Mouse (Mus musculus) T-helper 1 cell (primary cell): Measurements from ENCODE around the gene Rd3.

ENCODE experiments used
- in situ Hi-C: fragments of 300-600 bp; cut with MboI, MseI; formaldehyde crosslinking; loops from one replicate; pipeline ENCODE4 v1.15.1; 2025; ENCODE audit warnings: high pct_unique_total_duplicates

Gene Rd3

DNA sequence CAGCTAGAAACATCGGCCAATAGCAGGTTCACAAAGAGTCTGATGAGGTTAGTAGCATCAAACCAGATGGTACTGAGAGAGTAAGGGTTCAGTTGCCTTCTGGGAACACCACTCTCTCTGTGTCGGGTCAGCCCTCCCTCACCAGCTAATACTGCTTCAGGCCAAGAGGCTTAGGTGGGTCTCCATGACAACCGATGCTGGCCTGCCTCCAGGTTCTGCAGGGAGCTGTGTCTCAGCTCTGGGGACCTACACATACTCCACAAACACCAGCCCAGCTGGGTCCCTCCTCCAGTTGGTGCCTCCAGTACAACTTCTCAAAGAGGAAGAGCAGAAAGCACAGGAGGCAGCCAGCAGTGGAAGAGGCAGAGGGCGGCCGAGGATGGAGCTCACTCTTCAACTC is at the start of gene Rd3:
TSS of gene Rd3 (plus strand) at position 184 of the 400 bp plus-strand sequence.
- in situ Hi-C loops: no loop called here

DNA sequence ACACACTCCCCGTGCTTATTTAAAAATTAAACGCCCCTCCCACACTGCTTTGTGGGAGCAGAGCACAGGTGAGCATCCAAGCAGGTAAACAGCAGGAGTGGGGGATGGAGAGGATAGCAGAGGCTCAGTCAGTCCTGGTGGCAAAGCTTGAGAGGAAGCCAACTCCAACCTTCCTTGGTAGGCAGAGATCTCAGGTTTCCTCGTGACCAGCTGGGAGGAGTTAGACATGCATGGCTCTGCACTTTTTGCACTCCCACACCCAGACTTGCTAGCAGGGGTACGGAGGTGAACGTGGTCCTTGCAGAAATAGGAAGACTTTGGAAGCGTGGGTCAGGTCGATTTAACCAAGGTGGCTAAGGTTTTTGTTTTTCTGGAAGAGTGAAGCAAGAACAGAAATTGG is 48.8 kb upstream of the Rd3 start:
- in situ Hi-C loops: loop anchor here (5.0 kb wide), 1 partner anchor 81 kb away; no protein-coding TSS in a partner anchor

DNA sequence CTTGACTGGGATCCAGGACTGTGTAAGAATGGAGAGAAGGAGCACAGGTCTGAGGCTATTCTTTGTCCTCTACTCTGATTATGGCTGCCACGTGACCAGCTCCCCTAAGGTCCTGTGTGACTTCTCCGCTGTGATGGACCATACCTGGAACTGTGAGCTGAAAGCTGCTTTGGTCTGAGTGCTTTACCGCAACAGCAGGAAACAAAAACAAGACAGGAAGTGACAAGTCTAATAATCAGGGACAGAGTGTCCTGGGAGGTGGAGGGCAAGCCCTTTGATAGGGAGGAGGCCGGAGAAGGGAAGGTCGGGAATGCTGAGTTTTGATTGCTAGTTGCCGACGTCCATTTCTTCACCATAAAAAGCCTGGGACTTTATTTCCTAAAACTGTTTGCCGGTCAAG is 48.1 kb upstream of the Rd3 start:
- in situ Hi-C loops: loop anchor here (5.0 kb wide), 1 partner anchor 82 kb away; no protein-coding TSS in a partner anchor

DNA sequence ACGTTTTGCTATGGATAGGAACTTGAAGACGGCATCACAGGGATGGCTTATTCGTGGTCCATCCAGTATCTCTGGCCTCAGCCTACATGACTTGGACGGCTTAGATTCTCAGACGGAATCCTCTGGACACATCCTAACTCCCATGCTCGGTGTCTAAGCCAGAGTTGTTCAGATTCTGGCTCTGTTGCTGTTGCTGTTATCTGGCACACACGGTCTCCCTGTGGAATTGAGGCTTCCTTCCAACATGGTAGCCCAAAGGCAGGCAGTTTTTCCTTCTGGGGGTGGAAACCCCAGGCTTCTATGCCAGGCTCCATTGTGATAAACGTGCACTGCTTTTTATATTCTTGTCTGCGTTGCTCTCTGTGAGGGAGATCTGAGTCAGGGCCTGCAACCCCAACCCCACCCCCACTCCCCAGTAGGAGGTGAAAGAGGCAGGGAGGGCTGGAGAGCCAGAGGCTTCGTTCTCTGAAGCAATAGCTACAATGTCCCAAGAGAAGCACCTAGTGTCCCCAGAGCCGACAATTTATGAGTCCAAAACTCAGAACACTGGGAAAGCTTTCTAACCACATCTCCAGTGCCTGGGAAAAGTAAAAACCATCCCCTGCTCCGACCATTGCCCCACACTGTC is 47.2 kb upstream of the Rd3 start:
- in situ Hi-C loops: loop anchor here (5.0 kb wide), 1 partner anchor 83 kb away; no protein-coding TSS in a partner anchor

DNA sequence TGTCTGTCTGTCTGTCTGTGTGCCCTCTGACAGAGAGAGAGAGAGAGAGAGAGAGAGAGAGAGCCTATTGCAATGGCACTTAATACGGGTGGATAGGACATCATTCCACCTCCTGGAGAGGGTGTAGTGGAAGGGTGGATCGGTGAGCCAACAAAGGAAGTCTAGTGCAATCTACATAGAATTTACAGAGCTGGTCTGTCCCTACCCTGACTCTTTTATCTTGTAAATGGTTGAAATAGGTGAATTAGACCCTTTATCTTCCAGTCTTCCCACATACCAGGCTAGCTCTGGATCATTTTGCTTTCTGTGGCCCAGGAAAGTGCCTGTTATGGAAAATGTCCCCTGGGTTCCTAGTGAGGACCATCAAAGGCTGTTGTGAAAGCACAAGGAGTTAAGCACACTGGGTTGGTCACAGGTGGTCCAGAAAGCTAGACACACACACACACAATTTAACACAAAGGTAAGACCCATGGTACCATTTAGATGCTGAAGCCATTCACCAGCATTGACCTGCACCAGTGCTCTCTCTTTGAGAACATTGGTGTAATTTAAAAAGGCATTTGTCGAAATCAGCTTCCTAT is 46.6 kb upstream of the Rd3 start:
- in situ Hi-C loops: no loop called here

DNA sequence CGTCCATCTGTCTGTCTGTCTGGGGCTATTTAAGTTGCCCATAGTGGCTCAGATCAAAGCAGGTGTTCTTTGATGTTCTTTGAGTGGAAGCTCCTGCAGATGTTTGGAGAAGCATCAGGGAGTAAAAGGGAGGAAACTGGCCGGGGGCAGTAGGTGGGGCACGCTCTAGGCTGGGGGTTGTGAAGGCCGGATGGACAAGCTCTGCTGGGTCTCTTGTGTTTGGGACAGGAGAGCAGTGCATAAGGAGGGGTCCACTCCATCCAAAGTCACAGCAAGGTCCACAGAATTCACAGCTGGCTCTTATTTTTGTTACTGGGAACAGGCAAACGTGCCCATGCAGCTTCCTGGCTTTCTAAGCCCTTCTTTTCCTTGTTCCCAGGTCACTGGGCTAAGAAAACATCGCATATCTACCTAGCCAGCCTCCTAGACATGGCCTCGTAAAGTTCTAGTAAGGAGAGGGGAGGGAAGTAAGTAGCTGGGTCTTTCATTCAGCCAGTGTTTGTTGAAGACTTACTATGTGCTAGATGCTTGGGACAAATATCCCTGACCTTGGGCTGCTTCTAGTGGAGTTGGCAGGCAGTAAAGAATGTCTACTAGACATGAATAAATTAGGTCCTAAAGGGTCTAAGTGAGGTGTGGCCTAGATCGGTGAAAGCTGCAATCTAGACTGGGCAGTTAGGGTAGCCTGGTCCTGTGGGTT is 44.7 kb upstream of the Rd3 start:
- in situ Hi-C loops: no loop called here

DNA sequence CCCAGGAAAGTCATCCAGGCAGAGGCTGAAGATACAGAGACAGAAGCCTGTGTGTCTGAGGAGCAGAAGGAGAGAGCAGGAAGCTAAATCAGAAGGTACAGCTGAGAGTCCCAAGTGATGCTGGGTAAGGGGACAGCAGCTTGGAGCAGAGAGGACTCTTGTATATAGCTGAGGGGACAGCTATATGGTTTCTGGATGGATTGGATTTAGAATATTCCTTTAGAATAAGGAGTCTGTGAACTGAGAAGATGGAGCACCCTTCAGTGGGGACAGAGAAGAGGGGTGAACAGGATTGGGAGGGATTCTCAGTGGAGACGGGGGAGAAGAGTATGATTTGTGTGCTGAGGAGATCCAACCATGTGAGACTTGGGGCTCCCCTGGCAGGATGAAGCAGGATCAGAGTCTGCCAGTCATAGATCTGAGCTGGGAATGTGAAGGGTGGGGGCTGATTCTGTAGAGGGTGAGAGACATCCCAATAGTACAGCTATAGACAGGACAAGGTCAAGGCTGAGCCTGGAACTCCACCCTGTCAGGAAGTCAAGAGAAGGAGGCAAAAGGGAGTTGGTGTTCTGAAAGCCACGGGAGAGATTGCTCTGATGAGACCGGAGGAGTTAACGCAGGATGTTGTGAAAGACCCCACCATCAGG is 44.1 kb upstream of the Rd3 start:
- in situ Hi-C loops: no loop called here

DNA sequence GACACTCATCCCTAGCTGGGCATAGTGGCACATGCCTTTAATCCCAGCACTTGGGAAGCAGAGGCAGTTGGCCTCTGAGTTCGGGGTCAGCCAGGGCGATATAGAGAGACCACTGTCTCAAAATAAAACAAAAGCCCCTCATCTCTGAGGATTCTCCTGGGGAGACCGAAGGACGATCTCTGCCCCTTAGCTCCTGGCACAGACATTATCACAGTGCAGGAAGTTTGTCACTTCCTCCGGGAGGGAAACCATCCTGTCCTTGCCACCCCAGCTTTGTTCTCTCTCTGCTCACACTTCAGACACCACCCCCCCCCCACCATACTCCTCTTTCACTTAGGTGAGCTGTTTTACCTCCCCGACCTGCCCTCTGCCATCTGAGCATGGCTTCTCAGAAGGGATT is 33.5 kb upstream of the Rd3 start:
- in situ Hi-C loops: no loop called here

DNA sequence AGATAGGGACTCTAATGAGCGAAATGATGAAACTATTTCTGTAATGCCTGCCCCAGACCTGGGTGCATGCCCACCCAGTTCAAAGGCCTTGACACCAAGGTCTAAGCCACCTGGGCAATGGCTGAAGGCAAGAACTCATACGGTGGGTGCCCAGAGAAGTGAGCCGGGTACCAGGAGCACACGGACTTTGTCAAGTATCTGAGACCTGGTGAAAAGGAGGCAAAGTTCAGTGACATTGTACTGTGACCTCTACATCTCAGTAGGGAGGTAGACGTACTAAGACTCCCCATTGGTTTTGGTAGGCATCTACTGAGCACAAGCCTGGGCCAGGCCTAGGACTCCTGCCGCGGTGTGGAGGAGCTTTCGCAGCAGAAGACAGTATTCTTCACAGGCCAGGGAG is 31.8 kb upstream of the Rd3 start:
- in situ Hi-C loops: no loop called here

DNA sequence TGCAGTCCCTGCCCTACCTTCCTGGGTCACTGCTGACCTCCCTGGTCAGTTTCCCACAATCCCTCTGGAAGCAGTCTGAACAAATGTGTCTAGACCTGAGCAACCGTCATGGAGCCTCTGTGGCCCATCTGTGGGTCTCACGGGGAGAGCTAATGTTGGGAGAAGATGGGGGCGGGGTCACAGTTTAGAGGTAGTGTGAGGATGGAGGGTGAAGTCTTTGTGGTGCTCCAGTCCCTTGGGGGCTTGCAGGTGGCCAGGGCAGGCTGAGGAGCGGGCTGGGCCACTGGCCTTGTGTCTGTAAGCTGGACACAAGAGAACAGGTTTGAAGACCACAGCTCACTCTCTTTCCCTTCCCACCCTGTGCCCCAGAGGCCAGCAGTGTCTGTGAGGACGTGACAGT is 31.4 kb upstream of the Rd3 start:
- in situ Hi-C loops: no loop called here

DNA sequence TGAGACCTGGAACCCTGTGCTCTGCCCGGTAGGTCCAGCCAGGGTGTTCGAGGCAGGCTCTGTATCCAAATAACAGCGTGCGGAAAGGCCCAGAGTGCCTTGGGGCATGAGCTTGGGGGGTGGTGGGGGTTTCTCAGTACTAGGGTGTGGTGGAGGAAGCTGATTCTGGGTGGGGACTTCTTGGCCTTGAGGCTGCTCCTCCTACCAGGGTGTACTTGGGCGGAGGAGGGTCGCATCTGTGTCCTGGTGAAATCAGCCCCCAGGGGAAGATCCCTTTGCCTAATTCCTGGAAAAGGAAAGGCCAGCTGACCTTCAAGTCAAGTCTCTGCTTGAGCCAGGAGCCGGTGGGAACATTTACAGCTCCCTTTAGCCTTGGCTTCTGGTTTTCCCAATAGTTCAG is 30.9 kb upstream of the Rd3 start:
- in situ Hi-C loops: no loop called here

DNA sequence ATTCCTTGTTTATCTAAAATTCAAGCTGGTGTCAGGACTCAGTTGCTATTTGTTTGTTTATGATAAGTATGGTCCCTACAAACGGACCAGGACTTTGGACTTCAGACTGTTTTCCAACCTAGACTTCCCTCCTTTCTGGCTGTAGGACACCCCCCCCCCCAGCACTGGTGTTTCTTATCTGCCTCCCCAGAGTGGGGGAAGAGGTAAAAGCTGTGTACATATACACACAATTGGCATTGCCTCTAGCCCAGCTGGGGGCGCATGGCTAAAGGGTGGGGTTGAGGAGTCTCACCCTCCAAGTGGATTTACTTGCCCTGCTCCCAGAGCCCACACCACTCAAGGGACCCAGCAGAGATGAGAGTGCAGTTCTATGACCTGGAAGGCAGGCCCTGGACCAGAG is 30.3 kb upstream of the Rd3 start:
- in situ Hi-C loops: no loop called here

DNA sequence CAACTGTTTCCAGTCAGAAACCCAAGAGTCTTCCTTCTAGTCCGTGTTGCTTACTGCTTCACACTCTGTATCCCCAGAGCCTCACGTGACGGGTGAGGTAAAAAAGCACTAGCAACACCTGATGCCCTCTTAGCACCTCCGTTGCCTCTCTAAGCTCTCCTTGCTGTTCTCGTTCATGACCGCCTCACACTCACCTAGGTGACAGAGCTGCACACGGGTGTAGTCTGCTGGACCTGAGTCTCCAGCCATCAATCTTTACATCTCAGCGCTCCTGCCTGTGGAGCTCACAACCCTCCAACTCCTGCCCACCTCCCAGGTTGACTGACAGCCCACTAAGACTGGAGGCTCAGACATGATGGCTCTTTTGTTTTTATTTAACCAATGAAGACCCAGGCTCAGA is 29.4 kb upstream of the Rd3 start:
- in situ Hi-C loops: no loop called here

DNA sequence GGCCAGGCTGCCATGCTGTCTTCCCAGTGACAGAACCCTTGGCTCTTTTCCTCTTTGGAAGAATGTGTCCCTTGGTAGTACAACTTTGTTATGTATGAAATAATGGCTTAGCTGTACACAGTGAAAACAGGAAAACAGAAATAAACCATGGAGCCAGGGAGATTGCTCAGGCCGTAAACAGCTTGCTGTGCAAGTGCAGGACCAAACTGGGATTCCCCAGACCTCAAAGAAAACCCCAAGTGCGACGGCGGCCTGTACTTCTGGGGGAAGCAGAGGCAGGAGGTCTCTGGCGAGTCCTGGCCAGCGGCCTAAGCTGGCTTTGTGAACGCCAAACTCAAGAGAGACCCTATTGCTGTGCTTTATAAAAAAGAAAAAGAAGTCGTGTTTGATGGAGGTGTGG is 28.6 kb upstream of the Rd3 start:
- in situ Hi-C loops: no loop called here

DNA sequence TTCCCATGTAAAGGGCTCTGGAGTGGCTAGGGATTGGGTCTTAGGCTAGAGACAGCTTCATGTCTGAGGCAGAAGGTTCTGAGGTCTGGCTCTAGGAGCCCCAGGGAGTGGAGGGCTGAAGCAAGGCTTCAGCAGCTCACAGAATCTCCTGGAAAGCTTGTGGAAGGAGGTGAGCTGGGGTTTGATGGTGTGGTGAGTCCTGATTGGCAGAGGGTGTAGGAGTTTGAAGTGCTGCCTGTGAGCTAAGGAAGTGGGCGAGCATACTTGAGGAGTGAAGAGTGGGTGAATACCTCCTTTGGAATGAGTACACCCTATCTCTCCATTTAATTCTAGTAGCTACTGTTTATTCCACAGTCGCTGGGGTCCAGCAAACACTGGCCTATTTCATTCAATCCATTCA is 26.6 kb upstream of the Rd3 start:
- in situ Hi-C loops: loop anchor here (10.0 kb wide), 1 partner anchor 314 kb away; no protein-coding TSS in a partner anchor

DNA sequence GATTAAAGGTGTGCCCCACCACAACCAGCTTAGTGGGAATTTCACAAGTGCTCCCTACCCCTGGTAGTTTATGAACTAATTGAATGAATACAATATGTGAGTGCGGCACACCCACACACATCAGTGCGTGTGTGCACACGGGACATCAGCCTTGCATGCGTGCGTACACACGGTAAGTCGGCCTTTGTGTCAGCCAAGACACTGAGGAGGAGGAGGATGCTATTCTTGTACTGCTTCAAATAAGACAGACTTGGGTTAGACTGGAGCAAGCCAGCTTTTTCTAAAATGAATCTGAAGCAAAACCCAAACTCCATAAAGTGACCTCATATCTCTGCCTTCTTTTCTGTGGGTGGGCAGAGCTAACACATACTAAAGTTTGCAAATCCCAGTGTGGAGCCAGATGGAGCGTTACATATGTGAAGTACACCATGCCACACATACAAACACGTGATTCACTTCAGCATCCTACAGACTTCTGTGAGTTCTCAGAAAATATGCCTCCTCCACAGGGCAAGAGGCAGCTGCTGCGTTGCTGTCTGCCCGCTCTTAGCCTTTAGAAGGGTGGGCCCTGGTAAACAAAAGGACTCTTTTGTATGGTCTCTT is 24.3 kb upstream of the Rd3 start:
- in situ Hi-C loops: loop anchor here (10.0 kb wide), 1 partner anchor 312 kb away; no protein-coding TSS in a partner anchor

DNA sequence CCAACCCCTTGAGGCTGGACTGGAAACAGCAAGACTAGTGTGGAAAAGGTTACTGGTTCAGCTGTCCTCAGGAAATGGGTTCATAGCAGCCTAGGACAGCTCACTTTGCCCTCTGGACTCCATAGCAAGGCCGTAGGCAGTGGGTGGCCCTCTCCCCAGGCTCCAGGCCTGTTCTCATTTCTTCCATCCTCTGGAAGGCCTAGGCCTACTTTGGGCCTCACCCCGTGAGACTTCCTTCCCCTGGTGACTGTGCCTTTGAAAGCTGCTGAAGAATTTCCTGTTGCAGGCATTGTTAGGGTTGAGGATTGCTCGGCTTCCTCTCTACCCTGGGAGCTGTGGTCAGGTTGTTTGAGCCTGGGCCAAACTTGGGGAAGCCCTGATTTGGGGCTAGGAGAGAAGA is 22.1 kb upstream of the Rd3 start:
- in situ Hi-C loops: loop anchor here (10.0 kb wide), 1 partner anchor 310 kb away; no protein-coding TSS in a partner anchor

DNA sequence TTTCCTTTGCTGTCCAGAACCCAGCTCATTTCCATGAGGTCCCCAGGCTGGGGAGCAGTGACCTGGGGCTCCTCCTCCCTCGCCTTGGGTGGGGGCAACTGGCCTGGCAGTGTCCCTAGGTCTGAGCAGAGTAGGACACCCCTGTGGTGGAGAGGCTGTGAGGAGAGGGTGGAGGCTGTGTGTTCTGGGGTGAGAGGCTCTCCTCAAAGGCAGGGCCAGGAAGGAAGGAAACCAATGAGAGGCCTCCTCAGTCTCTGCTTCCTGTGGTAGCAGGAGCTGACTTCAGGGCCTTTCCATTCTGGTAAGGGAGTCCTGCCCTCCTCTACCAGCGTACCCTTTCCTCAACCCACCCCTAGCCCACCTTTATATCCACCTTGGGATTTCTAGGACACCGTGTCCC is 20.9 kb upstream of the Rd3 start:
- in situ Hi-C loops: loop anchor here (10.0 kb wide), 1 partner anchor 309 kb away; no protein-coding TSS in a partner anchor

DNA sequence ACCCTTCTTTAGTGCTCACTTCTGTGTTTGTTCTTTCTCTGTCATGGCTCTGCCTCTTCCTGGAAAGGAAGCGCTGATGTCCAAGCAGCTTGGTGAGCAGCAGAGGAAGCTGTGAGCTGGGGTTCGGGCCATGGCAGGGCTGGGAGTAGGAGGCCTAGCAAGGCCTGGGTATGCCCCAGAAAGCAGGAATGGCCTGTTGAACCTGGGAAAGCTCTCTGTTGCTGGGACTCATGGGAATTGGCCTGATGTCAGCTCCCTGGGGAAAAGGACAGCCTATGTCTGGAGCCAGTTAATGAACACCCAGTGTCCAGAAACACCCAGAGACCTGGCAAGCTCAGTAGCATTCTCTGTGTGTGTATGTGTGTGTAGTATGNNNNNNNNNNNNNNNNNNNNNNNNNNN is 20.3 kb upstream of the Rd3 start:
- in situ Hi-C loops: loop anchor here (10.0 kb wide), 1 partner anchor 308 kb away; no protein-coding TSS in a partner anchor

DNA sequence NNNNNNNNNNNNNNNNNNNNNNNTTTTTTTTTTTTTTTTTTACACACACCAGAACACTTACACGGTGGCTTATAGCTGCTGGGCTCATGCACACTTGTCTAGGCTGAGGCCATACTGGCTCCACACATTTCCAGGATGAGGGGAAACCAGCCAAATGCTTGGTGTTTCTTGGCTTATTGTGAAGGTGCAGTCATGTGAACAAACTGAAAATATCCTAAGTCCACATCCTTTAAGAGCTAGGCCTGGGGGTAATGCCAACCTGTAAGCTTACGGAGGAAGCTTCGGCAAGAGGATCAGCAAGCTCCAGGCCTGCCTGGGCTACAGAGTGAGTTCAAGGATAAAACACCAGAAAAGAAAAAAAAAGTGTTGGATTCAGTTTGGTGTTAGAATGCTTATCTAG is 19.8 kb upstream of the Rd3 start:
- in situ Hi-C loops: loop anchor here (10.0 kb wide), 1 partner anchor 307 kb away; no protein-coding TSS in a partner anchor

DNA sequence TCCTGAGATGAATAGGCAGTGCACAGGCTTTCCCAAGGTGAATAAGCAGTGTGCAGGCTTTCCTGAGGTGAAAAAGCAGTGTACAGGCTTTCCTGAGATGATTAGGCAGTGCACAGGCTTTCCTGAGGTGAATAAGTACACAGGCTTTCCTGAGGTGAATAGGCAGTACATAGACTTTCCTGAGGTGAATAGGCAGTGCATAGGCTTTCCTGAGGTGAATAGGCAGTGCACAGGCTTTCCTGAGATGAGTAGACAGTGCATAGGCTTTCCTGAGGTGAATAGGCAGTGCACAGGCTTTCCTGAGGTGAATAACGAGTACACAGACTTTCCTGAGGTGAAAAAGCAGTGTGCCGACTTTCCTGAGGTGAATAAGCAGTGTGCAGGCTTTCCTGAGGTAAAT is 16.2 kb upstream of the Rd3 start:
- in situ Hi-C loops: no loop called here

DNA sequence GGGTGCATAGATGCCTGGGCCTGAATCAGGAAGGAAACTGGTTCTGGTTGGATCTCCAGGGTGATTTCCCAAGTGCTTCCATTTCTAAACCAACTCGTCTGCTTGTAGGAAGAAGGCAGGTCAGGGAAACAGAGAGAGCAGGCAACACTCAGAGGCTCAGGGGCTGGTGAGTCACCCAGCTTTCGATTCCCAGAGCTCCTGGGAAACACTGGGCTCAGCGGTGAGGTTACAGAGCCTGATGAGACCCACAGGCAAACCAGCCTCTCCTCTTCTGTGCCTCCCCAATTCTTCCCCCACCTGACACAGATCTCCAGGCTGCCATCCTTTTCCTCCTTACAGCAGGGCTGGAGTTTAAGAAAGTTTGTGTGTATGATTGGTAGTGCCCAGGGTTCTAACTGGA is 13.8 kb upstream of the Rd3 start:
- in situ Hi-C loops: no loop called here
